Mouse (Mus musculus) testis, adult 2 months (tissue): ENCODE results near the gene Fam169b. TPM values are rescaled to one million over a fixed set of nuclear protein-coding genes. Genes with fewer than 3 reads are reported as not detected.
A peak's percentile ranks its signal among the peaks of the same experiment; 100 is the strongest.
"Not testable (repeated sequence)": the region's sequence is repeated elsewhere in the genome, so short reads cannot be mapped to it uniquely, and the experiment has no call there.

Source experiments
- H3K27ac ChIP-seq: fragments of 200-500 bp; 2 replicates; pipeline ENCODE4 v1.5.1; 2012; ENCODE audit warnings: low read depth, low read length; ENCODE audit not compliant: control insufficient read depth, insufficient read depth
- H3K27me3 ChIP-seq: fragments of 200-500 bp; 2 replicates; pipeline ENCODE4 v1.6.1; 2012; ENCODE audit warnings: mild to moderate bottlenecking, low read length, moderate library complexity; ENCODE audit not compliant: control insufficient read depth, insufficient read depth
- H3K36me3 ChIP-seq: fragments of 200-500 bp; 2 replicates; pipeline ENCODE4 v1.6.1; 2012; ENCODE audit warnings: mild to moderate bottlenecking, low read length; ENCODE audit not compliant: control insufficient read depth, insufficient read depth
- H3K4me1 ChIP-seq: fragments of 200-500 bp; 2 replicates; pipeline ENCODE4 v1.6.1; 2012; ENCODE audit warnings: low read length; ENCODE audit not compliant: control insufficient read depth, insufficient read depth
- H3K4me3 ChIP-seq: fragments of 200-500 bp; 2 replicates; pipeline ENCODE4 v1.5.1; 2012; ENCODE audit warnings: low read depth, mild to moderate bottlenecking, low read length, moderate library complexity, mixed read lengths; ENCODE audit not compliant: control insufficient read depth
- CTCF ChIP-seq: fragments of 200-500 bp; IDR thresholded peaks from 2 replicates; pipeline ENCODE4 v1.5.1; 2012; ENCODE audit warnings: low read depth, mild to moderate bottlenecking, inconsistent platforms, low read length, moderate library complexity; ENCODE audit not compliant: control insufficient read depth, insufficient read depth, insufficient replicate concordance
- POLR2A ChIP-seq: fragments of 200-500 bp; IDR thresholded peaks from 2 replicates; pipeline ENCODE4 v1.6.1; 2012; ENCODE audit warnings: low read depth, mild to moderate bottlenecking, inconsistent platforms, low read length, moderate library complexity; ENCODE audit not compliant: control insufficient read depth
- polyA plus RNA-seq: library from polyadenylated mRNA; depleted of rRNA; stranded (reverse); fragments of >200 nt; gene quantifications from 2 replicates; pipeline ENCODE4 v1.2.3, GENCODE M21; 2012

Gene Fam169b
- polyA plus RNA-seq, 1 experiment: 0.78 TPM

DNA sequence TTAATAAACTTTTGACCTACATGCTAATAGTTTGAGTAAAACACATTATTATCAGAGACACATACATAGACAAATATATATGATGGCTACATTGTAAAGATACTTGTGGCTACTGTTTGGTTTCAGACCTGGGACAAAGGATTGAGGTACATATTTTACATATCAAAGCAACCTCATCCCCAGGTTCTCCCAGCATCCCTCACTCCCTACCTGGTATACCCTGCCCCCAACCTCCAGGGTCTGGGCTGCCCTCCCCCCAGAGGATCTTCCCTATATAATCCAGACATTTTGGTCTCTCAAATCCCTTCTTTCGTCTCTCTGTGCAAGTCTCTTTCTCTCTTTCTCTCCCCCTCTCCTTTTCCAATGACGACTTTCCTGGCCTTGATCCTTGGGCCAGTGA, 579 bp downstream of the Fam169b start:
- no peak for TF ChIP-seq CTCF
- TF ChIP-seq POLR2A: no peak
- Histone ChIP-seq H3K27ac (no peak overlapping the region), H3K36me3 (no peaks in the 10 kb centered on the region), H3K27me3 (no peaks in the 10 kb centered on the region), H3K4me1 (peaks cover 7% of the 10 kb centered on the region), H3K4me3 (no peak overlapping the region)

DNA sequence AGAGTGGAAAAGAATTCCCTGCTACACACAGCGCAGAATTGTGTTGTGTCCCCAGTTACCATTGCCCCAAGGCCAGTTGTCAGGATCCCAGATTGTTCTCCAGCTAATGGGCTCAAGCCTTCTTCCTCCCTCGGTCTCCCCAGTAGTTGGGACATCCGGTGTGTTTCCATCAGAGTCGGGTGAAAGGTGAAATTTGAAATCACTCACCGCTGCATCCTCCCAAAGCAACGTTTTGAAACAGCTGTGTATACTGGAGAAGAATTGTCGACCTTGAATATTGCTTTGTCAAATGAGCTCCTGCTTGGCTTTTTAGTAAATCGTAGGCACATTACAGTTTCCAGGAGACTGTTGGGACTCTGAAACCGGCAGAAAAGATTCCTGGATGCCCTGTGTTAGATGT, 1.3 kb downstream of the Fam169b start:
- H3K36me3 ChIP-seq: no peaks in the 10 kb centered on the region
- peaks cover 7% of the 10 kb centered on the region for H3K4me1 ChIP-seq
- no peak overlapping the region for H3K27ac ChIP-seq
- H3K4me3 ChIP-seq: no peak overlapping the region
- no peaks in the 10 kb centered on the region for H3K27me3 ChIP-seq
- no peak for TF ChIP-seq CTCF
- no peak for TF ChIP-seq POLR2A

DNA sequence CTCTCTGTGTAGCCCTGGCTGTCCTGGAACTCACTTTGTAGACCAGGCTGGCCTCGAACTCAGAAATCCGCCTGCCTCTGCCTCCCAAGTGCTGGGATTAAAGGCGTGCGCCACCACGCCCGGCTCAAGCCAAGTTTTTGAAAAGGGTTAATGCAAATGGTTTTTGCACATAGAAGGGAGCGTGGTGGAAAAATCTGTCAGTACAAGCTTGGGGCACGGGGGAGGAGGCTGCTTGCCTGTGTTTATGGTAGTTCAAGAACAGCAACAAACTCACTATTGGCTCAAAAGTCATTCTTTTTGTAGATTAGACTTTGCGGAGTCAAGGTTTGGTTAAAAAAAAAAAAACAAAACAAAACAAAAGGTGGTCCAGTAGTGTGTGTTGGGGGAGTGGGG, 1.8 kb downstream of the Fam169b start:
- H3K36me3 ChIP-seq, H3K4me3 ChIP-seq, H3K27ac ChIP-seq, H3K4me1 ChIP-seq, H3K27me3 ChIP-seq: not testable (repeated sequence)

DNA sequence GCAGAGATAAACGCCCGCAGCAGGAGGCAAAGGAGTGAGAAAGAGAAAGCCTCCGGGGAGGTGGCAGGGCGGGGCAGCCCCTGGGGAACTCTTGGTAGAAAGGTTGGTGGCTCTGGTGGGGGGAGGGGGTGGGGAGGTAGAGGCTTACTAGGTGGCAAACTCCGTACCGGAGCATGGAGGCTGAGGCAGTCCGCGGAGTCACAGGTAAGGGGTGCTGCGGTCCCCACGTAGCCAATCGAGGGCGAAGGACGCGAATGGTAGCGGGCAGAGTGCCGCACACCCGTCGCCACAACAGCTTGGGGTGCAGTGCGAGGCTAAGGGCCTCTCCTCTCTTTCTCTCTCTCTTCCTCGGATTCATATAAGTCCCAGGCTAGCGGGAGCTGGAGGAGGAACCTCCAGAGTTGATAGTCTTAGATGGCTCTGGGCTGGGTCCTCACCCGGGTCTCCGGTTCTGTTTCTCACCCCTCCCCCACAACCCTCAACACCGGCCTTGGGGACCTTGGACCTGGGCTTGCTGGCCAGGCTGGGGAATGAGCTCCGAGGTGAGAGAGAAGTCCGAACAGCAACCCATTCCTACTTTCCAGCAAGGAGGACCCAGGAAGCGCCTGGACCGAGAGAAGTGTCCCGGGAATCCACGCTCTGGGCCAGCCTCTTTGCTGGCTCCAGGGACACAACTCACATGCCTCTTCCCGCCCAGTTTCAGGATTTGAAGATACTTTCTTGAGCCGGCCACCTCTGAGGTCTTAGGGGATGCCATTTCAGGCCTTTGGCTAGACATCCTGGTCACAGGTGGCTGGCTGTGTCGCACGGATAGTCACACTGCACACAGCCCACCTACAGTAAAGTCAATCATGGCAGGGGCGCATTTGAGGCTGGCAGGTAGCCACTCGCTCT, 2.4 kb downstream of the Fam169b start:
- no peaks in the 10 kb centered on the region for H3K27me3 ChIP-seq
- H3K27ac ChIP-seq: no peak overlapping the region
- peaks cover 9% of the 10 kb centered on the region for H3K4me1 ChIP-seq
- no peaks in the 10 kb centered on the region for H3K36me3 ChIP-seq
- H3K4me3 ChIP-seq: peak overlapping the region; percentile 39
- TF ChIP-seq POLR2A (no peak), CTCF (no peak)

DNA sequence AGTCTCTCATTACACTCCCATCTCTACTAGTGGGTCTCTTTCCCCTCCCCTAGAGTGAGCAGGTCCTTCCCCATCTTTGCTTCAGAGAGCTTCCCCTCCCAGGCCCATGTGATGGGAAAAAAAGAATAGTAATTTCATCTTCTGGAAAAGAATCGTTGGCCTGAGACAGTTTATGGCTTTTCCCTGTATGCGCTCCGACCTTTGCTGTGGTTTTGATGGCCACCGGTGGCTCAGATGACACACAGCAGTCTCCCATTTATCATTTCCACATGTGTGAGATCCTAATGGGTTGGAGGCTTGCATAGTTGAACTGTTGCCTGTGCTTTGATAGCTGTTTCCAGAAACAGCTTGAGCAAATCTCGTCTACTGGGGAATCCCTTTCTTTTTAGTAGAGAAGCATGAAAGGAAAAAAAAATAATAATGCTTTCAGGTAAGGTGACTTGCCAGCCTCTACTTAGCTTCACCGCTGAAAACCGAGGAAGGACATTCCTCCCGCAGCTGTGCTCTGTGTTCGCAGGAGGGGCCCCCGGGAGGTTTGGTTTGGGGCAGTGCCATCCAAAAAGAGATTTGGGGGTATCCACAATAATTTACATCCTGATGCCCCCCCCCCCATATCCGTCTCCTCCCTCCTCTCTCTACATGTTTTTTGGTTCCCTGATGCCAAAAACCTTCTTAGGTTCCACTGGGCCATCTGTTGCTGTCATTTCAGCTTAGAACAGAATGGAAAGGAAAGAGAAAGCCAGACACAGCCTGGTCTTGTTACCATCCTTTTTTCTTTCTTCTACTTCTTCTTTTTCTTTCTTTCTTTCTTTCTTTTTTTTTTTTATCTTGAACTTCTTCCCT, 3.6 kb downstream of the Fam169b start:
- TF ChIP-seq CTCF (no peak), POLR2A (no peak)
- no peak overlapping the region for H3K27ac ChIP-seq
- no peaks in the 10 kb centered on the region for H3K27me3 ChIP-seq
- no peak overlapping the region for H3K4me3 ChIP-seq
- peaks cover 9% of the 10 kb centered on the region for H3K4me1 ChIP-seq
- H3K36me3 ChIP-seq: no peaks in the 10 kb centered on the region

DNA sequence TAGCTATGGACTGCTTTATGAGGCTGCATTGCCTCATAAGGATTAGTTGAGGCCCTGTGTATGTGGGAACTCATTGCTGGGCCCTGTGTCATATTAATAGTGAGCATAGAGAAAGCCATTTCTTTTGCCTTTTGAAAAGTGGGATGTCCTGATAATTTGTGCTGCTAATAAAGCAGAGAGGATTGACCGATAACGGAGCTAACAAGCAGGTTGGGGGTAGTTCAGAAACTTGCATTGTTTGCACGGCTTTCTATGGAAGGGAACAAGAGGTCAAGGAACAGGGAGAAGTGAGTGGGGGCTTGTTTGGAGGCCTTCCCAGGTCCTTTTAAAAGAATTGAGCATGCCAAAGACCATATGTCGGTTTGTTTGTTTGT, 4.2 kb downstream of the Fam169b start:
- H3K36me3 ChIP-seq: no peaks in the 10 kb centered on the region
- H3K4me1 ChIP-seq: peaks cover 9% of the 10 kb centered on the region
- TF ChIP-seq CTCF (no peak), POLR2A (no peak)
- no peak overlapping the region for H3K27ac ChIP-seq
- no peaks in the 10 kb centered on the region for H3K27me3 ChIP-seq
- H3K4me3 ChIP-seq: no peak overlapping the region

DNA sequence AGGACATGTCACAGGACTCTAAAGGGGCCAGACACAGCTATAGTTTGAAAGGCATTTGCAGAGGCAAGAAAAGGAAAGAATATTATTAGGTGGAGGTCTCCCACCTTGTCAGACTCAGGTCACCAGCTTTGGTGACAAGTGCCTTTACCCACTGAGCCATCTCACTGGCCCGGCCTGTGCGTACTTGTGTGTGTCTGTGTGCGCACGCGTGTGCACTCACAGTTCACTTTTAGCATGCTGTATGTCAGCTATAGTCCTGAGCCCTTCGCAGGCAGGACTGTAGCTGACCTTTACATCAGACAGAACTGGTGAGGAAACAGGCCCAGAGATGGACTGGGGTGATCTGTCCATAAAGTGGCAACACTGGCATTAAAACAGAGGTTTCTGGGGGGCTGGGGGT, 4.7 kb downstream of the Fam169b start:
- Histone ChIP-seq H3K27me3 (no peaks in the 10 kb centered on the region), H3K4me1 (peaks cover 9% of the 10 kb centered on the region), H3K27ac (no peak overlapping the region), H3K4me3 (no peak overlapping the region), H3K36me3 (no peaks in the 10 kb centered on the region)
- no peak for TF ChIP-seq CTCF
- no peak for TF ChIP-seq POLR2A
